Mouse (Mus musculus) left cerebral cortex, adult 2 months (tissue): ENCODE data around the gene Gkn2. TPM values are rescaled to one million over a fixed set of nuclear protein-coding genes. Genes with fewer than 3 reads are reported as not detected.

ENCODE experiments used
- DNase-seq, 2 experiments: peaks; one replicate each; pipeline ENCODE4 v3.0.0; 2021 to 2022; ENCODE audit warnings: low spot score in 2 of 2, mixed read lengths in 1 of 2; ENCODE audit errors: extremely low spot score in 1 of 2
- H3K27ac ChIP-seq: fragments of 200-600 bp; 2 replicates; pipeline ENCODE4 v1.8.1; 2022
- H3K4me3 ChIP-seq: fragments of 200-600 bp; 2 replicates; pipeline ENCODE4 v1.8.1; 2022
- CTCF ChIP-seq: fragments of 200-600 bp; IDR thresholded peaks from 2 replicates; pipeline ENCODE4 v1.8.1; 2022; ENCODE audit warnings: antibody characterized with exemption, mild to moderate bottlenecking, moderate library complexity
- intact Hi-C: fragments of 180-260 bp; cut with DNase I; formaldehyde crosslinking; loops from one replicate; pipeline ENCODE4 v1.15.1; 2025
- long read RNA-seq, 2 experiments: library from polyadenylated mRNA; stranded (forward); transcript quantifications; one replicate each; pipeline ENCODE4 v2.0.0; 2021; ENCODE audit warnings: borderline mapping rate in 2 of 2
- total RNA-seq, 2 experiments: library from RNA; stranded (reverse); gene quantifications; 2 replicates each; pipeline ENCODE4 v1.2.3; 2021

The Gkn2 gene
- not detected for total RNA-seq
- long read RNA-seq, experiment 1, result 0 reads
- long read RNA-seq, experiment 2, result 0 reads

DNA sequence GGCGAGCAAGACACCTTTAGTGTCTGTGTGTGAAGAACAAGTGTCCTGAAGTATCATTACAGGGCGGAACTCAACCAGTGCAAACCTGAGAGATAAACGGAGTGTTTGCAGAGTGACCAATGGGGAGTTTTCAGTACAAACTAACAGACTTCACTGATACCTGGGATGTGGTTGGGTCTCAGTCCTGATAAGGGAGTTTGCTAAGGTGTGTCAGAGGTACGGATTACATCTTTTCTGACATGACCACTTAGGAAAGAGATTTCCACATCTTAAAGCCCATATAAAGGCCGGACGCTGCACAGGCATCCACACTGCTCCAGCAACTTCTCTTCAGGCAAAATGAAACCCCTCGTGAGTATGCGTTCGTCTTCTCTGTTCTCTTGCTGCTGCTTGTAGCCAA lies at the start of gene Gkn2:
TSS of gene Gkn2 (plus strand) at position 301 of the 400 bp plus-strand sequence.
- no peak for TF ChIP-seq CTCF
- H3K27ac ChIP-seq, result no peak within 1 kb of the TSS
- no peak within 1 kb of the TSS for H3K4me3 ChIP-seq
- DNase-seq, result no peak
- intact Hi-C loops, result no loop called here

DNA sequence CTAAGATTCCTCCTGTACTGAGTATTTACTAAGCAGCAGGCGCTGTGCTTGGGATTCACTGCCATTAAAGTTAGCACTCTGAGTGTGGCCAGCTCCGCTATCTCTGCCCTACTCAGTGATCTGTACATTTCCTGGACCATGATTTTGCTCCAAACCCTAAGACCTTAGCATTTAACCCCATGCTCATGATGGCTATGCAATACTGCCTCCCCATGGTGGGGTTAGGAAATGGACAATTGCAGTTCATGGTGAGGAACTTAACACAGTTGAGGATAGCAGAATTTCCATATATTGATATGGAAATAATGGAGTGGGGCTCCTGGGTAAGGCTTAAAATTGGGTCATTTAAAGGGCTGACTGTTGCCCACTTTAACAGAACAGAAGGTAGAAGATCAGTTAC lies 49.8 kb upstream of the Gkn2 start:
- intact Hi-C loops, result loop anchor here (1.0 to 5.0 kb wide), 3 partner anchors 66 to 222 kb away; no protein-coding TSS in a partner anchor
- Histone ChIP-seq H3K27ac (no peak overlapping the region), H3K4me3 (no peak overlapping the region)
- peak; percentile 67 for TF ChIP-seq CTCF
- DNase-seq, result peak; percentile 21 to 24

DNA sequence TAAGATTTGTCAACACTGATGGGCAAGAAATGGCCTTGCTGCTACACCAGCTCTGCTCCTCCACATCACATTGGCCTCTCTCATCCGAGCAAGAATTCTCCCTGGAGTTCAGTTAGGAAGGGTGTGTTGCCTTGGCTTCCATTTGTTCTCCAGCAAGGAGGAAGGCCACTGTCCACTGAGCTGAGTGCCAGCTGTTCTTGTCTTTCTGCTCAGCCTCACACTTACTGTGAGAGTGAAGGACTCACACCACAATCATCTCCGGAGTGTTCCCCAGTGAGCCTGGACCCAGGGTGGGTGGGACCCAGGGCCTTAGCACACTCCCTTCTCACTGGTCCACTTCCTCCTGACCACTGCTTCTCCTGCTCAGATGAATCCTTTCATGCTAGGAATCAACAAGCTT lies 46.2 kb upstream of the Gkn2 start:
- no peak for DNase-seq
- no peak for TF ChIP-seq CTCF
- Histone ChIP-seq H3K4me3 (no peak overlapping the region), H3K27ac (no peak overlapping the region)
- intact Hi-C loops, result no loop called here

DNA sequence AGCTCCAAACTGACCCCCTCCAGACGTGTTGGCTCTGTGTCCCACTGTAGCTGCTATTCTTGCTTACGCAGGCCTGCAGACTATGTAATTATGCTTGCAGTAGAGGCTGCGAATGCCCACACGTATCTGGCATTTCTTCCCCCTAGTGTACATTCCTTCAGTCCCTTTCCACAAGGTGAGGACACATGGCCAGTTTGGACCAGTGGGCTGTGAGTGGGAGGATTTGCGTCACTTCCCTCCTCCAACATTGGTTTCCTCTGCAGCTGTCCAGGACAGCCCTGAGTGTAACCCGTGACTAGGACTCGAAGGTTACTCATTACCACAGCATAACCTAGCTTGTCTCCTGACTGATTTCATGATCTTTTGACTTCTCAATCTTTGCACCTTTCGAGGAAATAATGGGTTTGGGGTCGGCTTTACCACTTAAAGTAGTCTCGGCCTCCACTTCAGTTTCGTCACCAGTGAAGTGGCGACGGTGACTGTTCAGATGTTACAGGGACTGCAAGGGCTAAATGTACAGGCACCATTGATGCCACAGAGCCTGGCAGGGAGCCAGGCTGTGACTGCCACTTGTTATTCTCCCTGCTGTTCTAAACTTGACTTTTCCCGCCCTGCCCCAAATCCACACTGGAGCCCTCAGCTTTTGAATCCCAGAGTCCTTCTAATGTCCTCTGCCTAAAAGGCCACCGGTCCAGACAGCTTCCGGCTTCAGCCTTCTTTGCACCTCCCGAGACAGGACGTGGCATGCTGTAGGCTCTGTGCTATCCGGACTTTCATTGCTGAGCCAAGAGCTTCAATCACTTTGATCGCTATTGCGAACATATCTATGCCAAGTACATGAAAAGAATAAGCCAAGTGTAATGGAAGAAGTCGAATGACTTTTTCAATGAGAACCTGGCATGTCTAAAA lies 44.6 kb upstream of the Gkn2 start:
- TF ChIP-seq CTCF, result no peak
- no peak overlapping the region for H3K27ac ChIP-seq
- intact Hi-C loops, result no loop called here
- H3K4me3 ChIP-seq, result no peak overlapping the region
- peak in 1 of 2 experiments; percentile 36 for DNase-seq

DNA sequence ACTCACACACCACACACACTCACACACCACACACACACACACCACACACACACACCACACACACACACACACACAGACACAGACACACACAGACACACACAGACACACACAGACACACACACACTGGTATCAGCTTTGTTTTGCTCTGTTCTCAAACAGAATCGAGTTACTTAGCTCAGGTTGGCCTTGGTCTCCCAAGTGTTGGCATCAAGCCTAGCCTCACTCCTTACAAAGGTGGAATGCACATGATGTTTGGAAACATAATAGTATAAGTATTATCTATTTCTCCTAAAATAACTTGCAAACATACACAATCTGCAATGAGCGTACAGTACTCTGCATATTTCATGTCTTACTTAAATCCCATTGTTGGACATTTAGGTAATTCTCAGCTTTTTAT lies 40.8 kb upstream of the Gkn2 start:
- TF ChIP-seq CTCF, result no peak
- Histone ChIP-seq H3K4me3 (peak overlapping the region; percentile 18; the same call in 1 of the 2 replicates), H3K27ac (no peak overlapping the region)
- DNase-seq, result no peak
- intact Hi-C loops, result no loop called here

DNA sequence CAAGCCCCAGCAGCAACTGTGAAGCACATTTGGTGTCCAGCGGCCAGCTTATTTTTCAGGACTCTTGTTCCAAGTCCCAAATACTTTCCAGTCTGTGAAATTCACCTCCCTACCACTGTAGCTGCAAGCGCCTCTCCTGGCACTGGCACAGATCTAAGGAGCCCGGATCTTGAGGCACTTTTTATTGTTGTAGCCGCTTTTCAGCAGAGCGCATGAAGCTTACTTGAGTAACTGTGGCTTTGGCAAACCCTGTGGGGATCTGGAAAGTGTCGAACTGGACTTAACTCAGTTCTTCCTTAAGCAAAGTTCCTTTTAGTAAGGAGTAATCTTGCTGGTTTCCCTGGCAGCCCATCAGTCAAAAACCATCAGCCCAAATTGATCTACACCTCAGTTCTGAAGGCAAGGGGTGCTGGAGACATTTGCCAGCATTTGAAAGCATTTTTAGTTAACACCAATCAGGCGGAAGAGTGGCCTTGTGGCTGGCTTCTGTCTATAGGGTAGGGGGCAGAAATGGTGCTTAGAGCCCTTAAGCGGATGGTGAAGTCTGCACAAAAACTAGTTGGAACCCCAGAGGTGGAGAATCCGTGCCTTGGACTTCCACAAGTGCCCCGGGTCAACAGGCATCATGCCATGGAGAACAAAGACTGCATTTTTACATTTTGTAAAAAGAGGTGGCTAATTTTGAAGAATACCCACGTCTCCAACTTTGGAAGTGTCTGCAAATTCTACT lies 38.6 kb upstream of the Gkn2 start:
- H3K27ac ChIP-seq, result peak overlapping the region; percentile 93
- peak; percentile 33 to 52 for DNase-seq
- intact Hi-C loops, result loop anchor here (1.0 kb wide), 2 partner anchors 52 to 233 kb away; no protein-coding TSS in a partner anchor

DNA sequence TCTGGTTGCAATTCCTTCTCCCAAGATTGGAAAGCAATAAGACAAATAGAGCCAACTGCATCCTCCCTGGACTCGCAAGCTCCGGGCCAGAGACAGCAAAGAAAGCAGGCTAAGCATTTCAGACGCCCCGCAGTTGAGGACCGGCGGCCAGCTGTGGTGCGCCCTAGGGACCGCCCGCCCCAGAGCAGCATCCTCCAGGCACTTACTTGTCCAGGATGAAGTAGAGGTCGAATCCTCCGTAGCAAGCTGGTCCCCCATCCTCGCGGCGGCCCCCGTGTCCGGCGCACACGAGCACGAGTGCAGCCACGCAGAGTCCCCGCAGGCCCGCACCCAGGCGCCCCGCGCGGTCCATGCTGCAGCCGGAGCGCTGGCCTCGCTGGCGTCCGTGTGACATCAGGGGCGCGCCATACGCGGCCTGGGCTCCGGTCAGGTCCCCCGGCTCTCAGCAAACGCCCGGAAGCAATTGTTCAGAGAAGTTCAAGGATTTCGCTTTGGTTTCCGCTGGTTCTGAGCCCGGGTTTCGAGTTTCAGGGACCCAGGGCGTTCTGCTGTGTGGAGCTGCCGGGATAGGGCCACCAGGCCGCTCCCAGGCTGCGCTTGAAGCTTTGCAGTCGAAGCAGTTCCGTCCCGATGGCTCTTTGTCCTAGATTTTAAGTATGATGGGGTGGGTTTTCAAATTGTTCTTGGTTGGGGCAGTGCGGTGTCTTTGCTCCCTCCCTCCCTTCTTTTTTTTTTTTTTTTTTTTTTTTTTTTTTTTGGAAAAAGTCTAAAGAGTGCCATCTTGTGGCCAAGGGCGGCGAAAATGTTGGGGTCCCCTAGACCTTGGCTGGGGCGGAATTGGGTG lies 37.8 kb upstream of the Gkn2 start, which contains the start of gene Antxr1:
TSS of gene Antxr1 (minus strand) at position 731 of the 844 bp plus-strand sequence.
- peak within 1 kb of the TSS; percentile 72 for H3K4me3 ChIP-seq
- peak; percentile 38 to 47 for DNase-seq
- intact Hi-C loops, result loop anchor here (1.0 kb wide), 2 partner anchors 51 to 234 kb away; no protein-coding TSS in a partner anchor
- TF ChIP-seq CTCF, result peak; percentile 62
- peak within 1 kb of the TSS; percentile 93 for H3K27ac ChIP-seq

More for the DNA sequence above, 38.6 kb upstream of the Gkn2 start:
- peak; percentile 46 for TF ChIP-seq CTCF
- H3K4me3 ChIP-seq, result peak overlapping the region; percentile 72

DNA sequence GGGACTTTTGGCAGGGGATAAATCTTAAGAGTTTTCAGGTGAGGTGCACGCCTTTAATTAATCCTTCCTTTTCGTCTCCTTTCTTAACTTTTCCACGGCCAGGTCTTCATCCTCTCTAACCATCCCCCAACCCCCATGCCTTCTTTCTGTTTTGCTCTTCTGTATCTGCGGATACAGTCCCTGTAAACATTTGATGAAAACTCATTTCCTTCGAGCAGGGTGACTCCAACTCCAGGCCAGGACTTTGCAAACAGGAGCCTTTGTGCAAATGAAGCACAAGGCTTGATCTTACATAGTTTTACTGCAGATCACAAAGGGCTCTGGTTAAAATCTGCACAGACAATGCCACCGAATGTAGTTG lies 37.2 kb upstream of the Gkn2 start:
- no peak for TF ChIP-seq CTCF
- Histone ChIP-seq H3K4me3 (peak overlapping the region; percentile 72; the same call in 1 of the 2 replicates), H3K27ac (peak overlapping the region; percentile 20; the same call in 1 of the 2 replicates)
- no peak for DNase-seq
- intact Hi-C loops, result loop anchor here (1.0 kb wide), 2 partner anchors 50 to 235 kb away; no protein-coding TSS in a partner anchor

DNA sequence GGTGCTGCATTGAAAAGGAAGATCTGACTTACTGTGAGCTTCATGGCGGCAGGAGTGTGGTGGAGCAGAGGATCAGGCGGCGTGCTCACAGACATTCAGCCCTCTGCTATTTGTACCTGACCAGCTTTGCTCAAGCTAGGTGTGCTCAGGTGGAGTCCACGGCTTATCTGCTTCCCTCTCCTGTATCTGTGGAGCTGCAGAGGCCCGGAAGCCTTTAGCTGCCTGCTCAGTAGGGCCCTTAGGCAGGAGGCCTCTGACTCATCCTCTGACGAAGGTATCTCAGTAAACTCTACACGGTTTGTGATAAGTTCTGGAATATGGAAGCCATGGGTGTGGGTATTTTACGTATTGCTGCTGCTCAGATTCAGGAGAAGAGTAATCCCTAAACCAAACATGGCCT lies 22.3 kb upstream of the Gkn2 start, which contains the start of gene Gkn1:
TSS of gene Gkn1 (minus strand) at position 114 of the 400 bp plus-strand sequence.
- TF ChIP-seq CTCF, result no peak

DNA sequence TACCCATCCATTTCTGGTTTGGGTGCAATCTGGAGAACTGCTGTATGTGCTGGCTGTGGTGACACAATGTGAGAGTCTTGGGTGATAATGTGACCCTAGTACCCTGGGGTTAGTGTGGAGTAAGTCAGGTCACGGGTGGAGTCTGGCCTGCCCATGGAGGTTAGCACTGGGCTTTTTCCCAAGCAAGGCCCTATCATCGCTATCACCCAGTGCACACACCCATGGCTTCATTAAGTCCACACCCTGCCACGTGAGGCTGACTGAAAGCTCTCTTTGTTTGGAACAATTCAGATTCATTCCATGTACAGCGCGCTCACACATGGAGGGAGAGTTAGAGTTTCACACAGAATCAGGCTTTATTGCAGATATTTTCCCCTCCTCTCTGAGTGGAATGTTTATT lies 18.7 kb upstream of the Gkn2 start:
- TF ChIP-seq CTCF, result no peak
- no peak for DNase-seq
- no peak overlapping the region for H3K27ac ChIP-seq
- H3K4me3 ChIP-seq, result no peak overlapping the region
- intact Hi-C loops, result no loop called here

More for the DNA sequence above, 22.3 kb upstream of the Gkn2 start, which contains the start of gene Gkn1:
- Histone ChIP-seq H3K27ac (no peak within 1 kb of the TSS), H3K4me3 (no peak within 1 kb of the TSS)
- no peak for DNase-seq
- intact Hi-C loops, result no loop called here

DNA sequence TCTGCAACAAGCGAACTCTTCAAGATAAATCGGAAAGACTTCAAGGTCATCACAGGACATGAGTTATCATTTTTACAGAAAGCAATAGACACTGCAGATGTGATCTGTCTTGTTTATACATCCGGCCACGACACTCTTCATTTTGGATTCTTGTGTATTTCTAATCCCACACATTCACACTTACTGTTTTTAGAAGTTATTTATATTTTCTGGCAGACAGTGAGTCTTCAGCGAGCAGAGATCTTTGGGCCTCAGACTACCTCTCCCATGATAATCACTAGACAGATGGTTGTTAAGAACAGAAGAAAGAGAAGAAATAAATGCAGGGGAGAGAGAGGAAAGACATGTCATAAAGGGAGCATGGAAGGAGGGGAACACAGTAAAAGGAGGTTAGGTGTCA lies 3.9 kb upstream of the Gkn2 start:
- no peak for TF ChIP-seq CTCF
- Histone ChIP-seq H3K4me3 (no peak overlapping the region), H3K27ac (peak overlapping the region; percentile 47)
- intact Hi-C loops, result no loop called here
- no peak for DNase-seq
